Mouse (Mus musculus) midbrain, embryonic 12.5 days (tissue): ENCODE results near the gene Stkld1. TPM values are rescaled to one million over a fixed set of nuclear protein-coding genes. Genes with fewer than 3 reads are reported as not detected.

Experiments
- ATAC-seq: fragments of 200-750 bp; cut with Nextera tagmentation; 2 replicates; pipeline ENCODE4 v1.8.0; 2017; ENCODE audit warnings: low read depth, moderate TSS enrichment, moderate library complexity; ENCODE audit not compliant: low FRiP score
- H3K27ac ChIP-seq: fragments of 300-500 bp; sonication (generic); replicated peaks from 2 replicates; pipeline ENCODE4 v1.5.1; 2016; ENCODE audit warnings: mild to moderate bottlenecking
- H3K27me3 ChIP-seq: fragments of 300-500 bp; sonication (generic); 2 replicates; pipeline ENCODE4 v1.6.1; 2016; ENCODE audit warnings: mild to moderate bottlenecking
- H3K36me3 ChIP-seq: fragments of 300-500 bp; sonication (generic); 2 replicates; pipeline ENCODE4 v1.6.1; 2016
- H3K4me1 ChIP-seq: fragments of 300-500 bp; sonication (generic); 2 replicates; pipeline ENCODE4 v1.6.1; 2016
- H3K4me2 ChIP-seq: fragments of 300-500 bp; sonication (generic); replicated peaks from 2 replicates; pipeline ENCODE4 v1.6.1; 2016; ENCODE audit warnings: mild to moderate bottlenecking, moderate library complexity
- H3K4me3 ChIP-seq: fragments of 300-500 bp; sonication (generic); 2 replicates; pipeline ENCODE4 v1.5.1; 2016; ENCODE audit warnings: mild to moderate bottlenecking
- H3K9ac ChIP-seq: fragments of 300-500 bp; sonication (generic); replicated peaks from 2 replicates; pipeline ENCODE4 v1.6.1; 2016; ENCODE audit warnings: mild to moderate bottlenecking, moderate library complexity
- H3K9me3 ChIP-seq: fragments of 300-500 bp; sonication (generic); 2 replicates; pipeline ENCODE4 v1.6.1; 2016; ENCODE audit warnings: mild to moderate bottlenecking
- WGBS: fragments of 180-500 bp; shearing (Covaris S2); methylation state at CpG from one replicate; pipeline ENCODE4 v1.1.7; 2016; 5-methylcytosine and 5-hydroxymethylcytosine counted together
- polyA plus RNA-seq: library from polyadenylated mRNA; unstranded; fragments of >200 nt; fragmentation: Nextera tagmentation; extraction: Ambion mirVana; gene quantifications from 2 replicates; pipeline ENCODE4 v1.2.1, GENCODE M21; 2016

Gene Stkld1
- polyA plus RNA-seq, 1 experiment from 2014 or later: not detected

DNA sequence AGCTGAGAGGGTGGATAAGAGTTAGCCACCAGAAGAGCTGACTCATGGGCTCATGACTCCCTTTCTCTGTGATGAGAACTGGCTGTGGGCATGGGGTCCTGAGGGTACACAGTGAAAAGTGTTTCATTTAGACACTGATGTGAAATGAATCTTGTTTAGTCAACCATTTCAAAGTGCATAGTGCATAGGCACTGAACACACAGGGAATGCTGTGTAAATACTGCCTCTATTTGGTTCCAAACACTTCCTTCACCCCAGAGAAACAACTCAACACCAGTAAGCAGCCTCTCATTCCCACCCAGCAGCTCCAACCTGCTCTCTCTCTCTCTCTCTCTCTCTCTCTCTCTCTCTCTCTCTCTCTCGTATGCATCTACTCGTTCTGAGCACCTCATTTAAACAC lies 50.3 kb downstream of the Stkld1 start:
- no peak overlapping the region for H3K27ac ChIP-seq
- H3K4me2 ChIP-seq: no peak overlapping the region
- H3K9ac ChIP-seq: no peak overlapping the region
- H3K36me3 ChIP-seq: no peaks in the 10 kb centered on the region
- no peaks in the 10 kb centered on the region for H3K4me1 ChIP-seq
- no peak overlapping the region for H3K4me3 ChIP-seq
- 85% methylated on average over 2 of the region's 2 CpGs for WGBS
- H3K27me3 ChIP-seq: 0 out of 2 replicates have a peak, but pooled peaks cover 7% of the 10 kb centered on the region
- H3K9me3 ChIP-seq: no peaks in the 10 kb centered on the region
- ATAC-seq: no peak

DNA sequence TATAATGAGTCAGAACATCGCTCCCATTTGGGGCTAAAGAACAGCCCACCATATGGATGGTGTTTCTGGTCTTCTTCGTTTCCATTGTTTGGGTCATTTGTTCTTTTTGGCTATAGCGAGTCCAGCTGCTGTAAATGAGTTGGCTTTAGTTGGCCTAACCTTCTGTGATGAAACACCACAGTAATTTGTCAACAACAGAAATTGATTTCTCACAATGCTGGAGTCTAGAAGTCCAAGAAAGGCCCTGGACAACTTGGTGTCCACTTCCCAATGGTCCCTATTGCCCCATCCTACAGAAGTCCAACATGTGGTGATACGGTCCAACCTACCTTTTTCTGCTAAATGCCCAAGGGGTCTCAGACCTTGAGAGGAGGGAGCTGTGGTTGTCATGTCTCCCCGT lies 50.8 kb downstream of the Stkld1 start:
- Histone ChIP-seq H3K4me2 (no peak overlapping the region), H3K4me1 (no peaks in the 10 kb centered on the region), H3K27me3 (0 out of 2 replicates have a peak, but pooled peaks cover 7% of the 10 kb centered on the region), H3K9me3 (no peaks in the 10 kb centered on the region), H3K36me3 (no peaks in the 10 kb centered on the region), H3K27ac (no peak overlapping the region), H3K9ac (no peak overlapping the region), H3K4me3 (no peak overlapping the region)
- 87% methylated on average over 5 of the region's 5 CpGs for WGBS
- ATAC-seq: no peak

DNA sequence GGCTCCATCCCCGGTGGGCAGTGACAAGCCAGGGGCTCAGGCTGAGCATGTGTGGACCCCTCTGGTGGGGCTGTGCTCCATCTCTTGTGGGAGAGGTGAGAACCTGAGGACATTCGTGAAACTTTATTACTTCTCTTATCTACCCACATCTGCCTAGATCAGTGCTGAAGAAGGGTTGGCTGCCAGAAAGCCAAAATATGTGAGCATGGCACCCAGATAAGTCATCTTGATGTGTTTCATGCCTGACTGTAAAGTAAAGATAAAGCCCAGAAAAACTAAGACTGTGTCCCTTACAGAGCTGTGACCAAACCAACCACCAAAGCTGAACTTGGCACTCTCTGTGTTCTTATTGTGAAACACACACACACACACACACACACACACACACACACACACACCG lies 60.1 kb downstream of the Stkld1 start:
- no peak for ATAC-seq
- H3K4me2 ChIP-seq: no peak overlapping the region
- 86% methylated on average over 3 of the region's 3 CpGs for WGBS
- H3K27me3 ChIP-seq: no peaks in the 10 kb centered on the region
- H3K9me3 ChIP-seq: no peaks in the 10 kb centered on the region
- no peak overlapping the region for H3K27ac ChIP-seq
- no peak overlapping the region for H3K4me3 ChIP-seq
- no peak overlapping the region for H3K9ac ChIP-seq
- no peaks in the 10 kb centered on the region for H3K36me3 ChIP-seq
- no peaks in the 10 kb centered on the region for H3K4me1 ChIP-seq

DNA sequence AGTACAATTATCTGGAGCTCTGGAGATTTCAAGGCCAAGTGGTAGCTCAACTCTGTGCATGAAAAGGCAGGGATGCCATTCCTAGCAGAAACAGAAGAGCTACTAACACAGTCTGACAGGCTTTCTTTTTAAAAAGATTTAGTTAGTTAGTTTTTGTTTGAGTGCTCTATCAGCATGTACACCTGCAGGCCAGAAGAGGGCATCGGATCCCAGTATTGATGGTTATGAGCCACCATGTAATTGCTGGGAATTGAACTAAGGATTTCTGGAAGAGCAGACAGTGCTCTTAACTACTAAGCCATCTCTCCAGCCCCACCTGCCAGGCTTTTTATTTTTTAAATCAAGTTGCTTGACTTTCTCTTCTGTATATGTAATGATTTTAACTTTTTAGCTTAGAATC lies 63.7 kb downstream of the Stkld1 start:
- 91% methylated on average over 1 of the region's 1 CpGs for WGBS
- Histone ChIP-seq H3K4me2 (no peak overlapping the region), H3K36me3 (no peaks in the 10 kb centered on the region), H3K27me3 (no peaks in the 10 kb centered on the region), H3K9ac (no peak overlapping the region), H3K27ac (no peak overlapping the region), H3K4me1 (no peaks in the 10 kb centered on the region), H3K9me3 (no peaks in the 10 kb centered on the region), H3K4me3 (no peak overlapping the region)
- ATAC-seq: no peak

- H3K9me3 ChIP-seq: no peaks in the 10 kb centered on the region
- no peak for ATAC-seq
- no peak overlapping the region for H3K27ac ChIP-seq
- no peak overlapping the region for H3K4me2 ChIP-seq
- no peak overlapping the region for H3K4me3 ChIP-seq
- no peaks in the 10 kb centered on the region for H3K4me1 ChIP-seq
- WGBS: 94% methylated on average over 7 of the region's 7 CpGs
- H3K27me3 ChIP-seq: no peaks in the 10 kb centered on the region
- no peaks in the 10 kb centered on the region for H3K36me3 ChIP-seq
- H3K9ac ChIP-seq: no peak overlapping the region
These were observed 64.1 kb downstream of the Stkld1 start for GRCm38 (mm10) chr2:26997993-26998392.

Other genes with a start within 250 kb of the Stkld1 start
- gene Abo, start 69.1 kb upstream of the Stkld1 start, polyA plus RNA-seq: not detected in 2 replicates
- 29.9 and 32.1 TPM in 2 replicates for gene Surf6, start 31.2 kb upstream of the Stkld1 start, polyA plus RNA-seq
- gene Med22, start 23.4 kb upstream of the Stkld1 start, polyA plus RNA-seq: 125 and 129 TPM in 2 replicates
- gene Rpl7a, start 23.3 kb upstream of the Stkld1 start, polyA plus RNA-seq: 488 and 496 TPM in 2 replicates
- 48.2 and 56.7 TPM in 2 replicates for gene Surf2, start 17.7 kb upstream of the Stkld1 start, polyA plus RNA-seq
- gene Surf1, start 17.5 kb upstream of the Stkld1 start, polyA plus RNA-seq: 53.4 and 57.9 TPM in 2 replicates
- 126 and 132 TPM in 2 replicates for gene Surf4, start 119 bp upstream of the Stkld1 start, polyA plus RNA-seq
- 43.0 and 46.3 TPM in 2 replicates for gene Rexo4, start 30.3 kb downstream of the Stkld1 start, polyA plus RNA-seq
- gene Adamts13, start 39.4 kb downstream of the Stkld1 start, polyA plus RNA-seq: not detected in 2 replicates
- 116 and 126 TPM in 2 replicates for gene Cacfd1, start 75.9 kb downstream of the Stkld1 start, polyA plus RNA-seq
- 2.9 and 3.5 TPM in 2 replicates for gene Slc2a6, start 94.0 kb downstream of the Stkld1 start, polyA plus RNA-seq
- gene Mymk, start 138.1 kb downstream of the Stkld1 start, polyA plus RNA-seq: 0.14 TPM in 1 of 2 replicates, not detected in the other
- gene Adamtsl2, start 145.3 kb downstream of the Stkld1 start, polyA plus RNA-seq: 6.7 and 7.6 TPM in 2 replicates
- gene Fam163b, start 208.4 kb downstream of the Stkld1 start, polyA plus RNA-seq: 0.09 and 0.27 TPM in 2 replicates
- gene Dbh, start 231.2 kb downstream of the Stkld1 start, polyA plus RNA-seq: 0.09 and 0.15 TPM in 2 replicates